ENCODE assay signal across 9 mouse cellular contexts in the genomic region with DNA sequence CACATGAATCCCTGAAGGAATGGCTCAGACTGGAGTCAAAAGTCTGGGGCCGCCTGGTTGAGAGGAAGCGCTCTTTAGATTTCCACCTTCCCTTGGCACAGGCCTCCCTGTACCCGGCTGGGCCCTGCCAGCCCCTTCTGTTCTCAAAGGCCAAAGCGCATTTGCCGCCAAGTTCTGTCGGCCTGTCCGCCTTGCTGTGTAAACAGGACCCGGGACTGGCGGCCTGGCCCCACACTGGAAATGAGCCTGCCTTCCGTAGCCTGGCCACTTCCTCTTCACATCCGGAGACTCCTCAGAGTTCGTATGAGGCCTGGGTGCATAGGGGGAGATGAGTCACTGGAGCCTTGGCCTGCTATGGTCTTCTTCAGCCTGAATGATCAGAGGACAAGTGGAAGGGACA. TPM values are rescaled to one million over a fixed set of nuclear protein-coding genes. Genes with fewer than 3 reads are reported as not detected.
A peak's percentile ranks its signal among the peaks of the same experiment; 100 is the strongest.
DNase-seq lines count a peak whose midpoint lies in the region; ATAC-seq and TF ChIP-seq lines count a peak whose summit lies in the region.
"Had no signal": no experiment of that assay in that cellular context is flagged by ENCODE, and none has a peak within 500 bp of the region (broad histone marks: within the 10 kb centered on the region; RNA-seq: fewer than 3 reads in every experiment).

No protein-coding gene starts in this region.

- TF ChIP-seq POLR2A in thymus, adult 2 months (IDR thresholded peaks at IDR 0.05; ENCODE audit: control insufficient read depth, extremely low read depth, insufficient read depth, low read length, poor library complexity): no peak

- H3K4me1 ChIP-seq in heart, postnatal 0 days (ENCODE audit: control insufficient read depth, insufficient read depth): peaks cover 8% of the 10 kb centered on the region
- peaks cover 43% of the 10 kb centered on the region for H3K4me1 ChIP-seq in limb, embryonic 15.5 days
- no peaks in the 10 kb centered on the region for H3K4me1 ChIP-seq in thymus, adult 2 months (replicated peaks; ENCODE audit: control insufficient read depth, insufficient read depth, low read length)

- H3K27ac ChIP-seq in heart, postnatal 0 days (ENCODE audit: low read depth): peak overlapping the region; percentile 67
- H3K27ac ChIP-seq in limb, embryonic 15.5 days: peak overlapping the region; percentile 54
- H3K27ac ChIP-seq in thymus, adult 2 months (ENCODE audit: control insufficient read depth, insufficient read depth, low read length): no peak overlapping the region

- no peaks in the 10 kb centered on the region for H3K27me3 ChIP-seq in heart, postnatal 0 days (ENCODE audit: control insufficient read depth, insufficient read depth, low read length)
- H3K27me3 ChIP-seq in limb, embryonic 15.5 days: no peaks in the 10 kb centered on the region
- no peaks in the 10 kb centered on the region for H3K27me3 ChIP-seq in thymus, adult 2 months (ENCODE audit: control insufficient read depth, insufficient read depth, low read length)

- no peak for TF ChIP-seq CTCF in heart, postnatal 0 days (IDR thresholded peaks at IDR 0.05; ENCODE audit: low read depth)
- no peak for TF ChIP-seq CTCF in thymus, adult 2 months (IDR thresholded peaks at IDR 0.05; ENCODE audit: borderline replicate concordance, control insufficient read depth, extremely low read depth, insufficient read depth, low read length, poor library complexity)

- no peak overlapping the region for H3K9ac ChIP-seq in heart, postnatal 0 days (replicated peaks; ENCODE audit: low read depth, low read length)
- H3K9ac ChIP-seq in limb, embryonic 15.5 days: no peak overlapping the region

- H3K9me3 ChIP-seq in heart, postnatal 0 days (replicated peaks; ENCODE audit: control insufficient read depth, low read length): no peaks in the 10 kb centered on the region
- no peaks in the 10 kb centered on the region for H3K9me3 ChIP-seq in limb, embryonic 15.5 days

- intact Hi-C loops in left cerebral cortex, postnatal 10 days (cut with DNase I): loop anchor here (5.0 to 10.0 kb wide), 3 partner anchors 67 to 132 kb away; a partner anchor contains a TSS

- H3K4me2 ChIP-seq in heart, postnatal 0 days (ENCODE audit: low read depth, low read length): no peak overlapping the region
- H3K4me2 ChIP-seq in limb, embryonic 15.5 days: no peak overlapping the region

- TF ChIP-seq EP300 in heart, postnatal 0 days (IDR thresholded peaks at IDR 0.05; ENCODE audit: low read depth): no peak

- WGBS in heart, postnatal 0 days: 46% methylated on average over 12 of the region's 12 CpGs
- WGBS in limb, embryonic 15.5 days: 57% methylated on average over 12 of the region's 12 CpGs
- 34% methylated on average over 12 of the region's 12 CpGs for WGBS in thymus, adult 2 months

- no peaks in the 10 kb centered on the region for H3K36me3 ChIP-seq in heart, postnatal 0 days (replicated peaks; ENCODE audit: control insufficient read depth, insufficient read depth, low read length)
- no peaks in the 10 kb centered on the region for H3K36me3 ChIP-seq in limb, embryonic 15.5 days
- no peaks in the 10 kb centered on the region for H3K36me3 ChIP-seq in thymus, adult 2 months (ENCODE audit: control insufficient read depth, insufficient read depth, low read length)

- peak; percentile 9 to 75 for DNase-seq in left cerebral cortex, postnatal 10 days (ENCODE audit: extremely low spot score in 1 of 2, low spot score in 2 of 2)
- DNase-seq in left cerebral cortex, adult 18-20 months (ENCODE audit: low spot score in 2 of 2): no peak
- peak; percentile 49 for DNase-seq in heart, postnatal 0 days (ENCODE audit: low spot score)
- DNase-seq in right cerebral cortex, postnatal 4 days: peak; percentile 32
- no peak for DNase-seq in thymus, adult 18-20 months
- DNase-seq in thymus, adult 2 months: no peak

- ATAC-seq in common myeloid progenitor, adult 5-6 weeks (replicated peaks; ENCODE audit: low read depth, poor library complexity, severe bottlenecking): peak; percentile 71
- ATAC-seq in heart, postnatal 0 days (ENCODE audit: insufficient read depth, low read depth): peak; percentile 25; the same call in 1 of the 2 replicates
- ATAC-seq in limb, embryonic 15.5 days (ENCODE audit: insufficient number of reproducible peaks, low FRiP score, low TSS enrichment, low read depth): no peak

- no peak overlapping the region for H3K4me3 ChIP-seq in heart, postnatal 0 days (ENCODE audit: low read depth, low read length)
- H3K4me3 ChIP-seq in limb, embryonic 15.5 days: no peak overlapping the region
- H3K4me3 ChIP-seq in thymus, adult 2 months (ENCODE audit: control insufficient read depth, insufficient read depth, low read length): no peak overlapping the region

RNA-seq across cellular contexts. Expression of a gene that starts 27.9 kb away (rescaled TPM):
- not detected for total RNA-seq in left cerebral cortex, postnatal 10 days (2021)
- total RNA-seq in left cerebral cortex, adult 18-20 months (2021): not detected
- total RNA-seq in common myeloid progenitor, adult 5-6 weeks (2017): 0.18 TPM in 1 of 2 replicates, not detected in the other
- total RNA-seq in heart, postnatal 0 days (2014; rRNA removed; ENCODE audit: low replicate concordance): not detected in 2 replicates
- polyA plus RNA-seq in heart, postnatal 0 days (2015; fragmentation: Nextera tagmentation; extraction: Ambion mirVana): 0.21 TPM in 1 of 2 replicates, not detected in the other
- polyA plus RNA-seq in limb, embryonic 15.5 days (2015; fragmentation: Nextera tagmentation; extraction: Ambion mirVana): 0.13 TPM in 1 of 2 replicates, not detected in the other
- 1.4 and 2.7 TPM in 2 replicates for polyA plus RNA-seq in thymus, adult 2 months (2012; rRNA removed)
- total RNA-seq: layer of hippocampus, postnatal 36 days had no signal

Comparison
In these comparisons a context has a peak if more than half of its experiments do, and no peak if none do; other contexts are left out.
1. DNase-seq: peak in left cerebral cortex, postnatal 10 days (2 of 2), heart, postnatal 0 days (single experiment) and right cerebral cortex, postnatal 4 days (single experiment); none in left cerebral cortex, adult 18-20 months (0 of 2), thymus, adult 18-20 months (0 of 2) and thymus, adult 2 months (single experiment).